Mouse (Mus musculus): ENCODE data around the gene Chst8. TPM values are rescaled to one million over a fixed set of nuclear protein-coding genes. Genes with fewer than 3 reads are reported as not detected.
A peak's percentile ranks its signal among the peaks of the same experiment; 100 is the strongest.

Chst8 gene
- polyA plus RNA-seq, 1 experiment from 2014 or later, result 1.3 TPM

DNA sequence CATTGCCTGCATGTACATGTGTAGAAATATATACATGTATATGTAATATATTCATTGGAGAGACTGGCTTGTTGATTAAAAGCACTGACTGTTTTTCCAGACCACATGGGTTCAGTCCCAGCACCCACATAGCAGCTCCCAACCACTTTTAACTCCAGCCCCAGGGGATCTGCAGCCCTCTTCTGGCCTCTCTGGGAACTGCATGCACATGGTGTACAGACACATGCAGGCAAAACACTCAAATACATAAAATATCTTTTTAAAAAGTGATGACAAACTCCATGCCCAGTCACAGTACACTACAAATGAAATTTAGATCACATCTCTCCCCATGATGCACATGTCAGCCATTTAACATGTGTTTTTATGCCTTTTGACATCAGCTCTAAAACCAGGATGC is 30.5 kb downstream of the Chst8 start:
- peak; percentile 38 for TF ChIP-seq CTCF (IDR thresholded peaks at IDR 0.05; ENCODE audit: low read depth)
- no peak for TF ChIP-seq EP300 (optimal IDR thresholded peaks at IDR 0.05)
- Histone ChIP-seq H3K4me2 (replicated peaks; ENCODE audit: low read depth) (no peak overlapping the region), H3K9me3 (ENCODE audit: control insufficient read depth, low read length) (no peaks in the 10 kb centered on the region)

GRCm38 (mm10) chr7:34781217-34781616 is 31.3 kb downstream of the Chst8 start:
- H3K27ac ChIP-seq (replicated peaks), result no peak overlapping the region
- no peak overlapping the region for H3K4me3 ChIP-seq (ENCODE audit: low read depth, low read length)
- WGBS, result 92% methylated on average over 2 of the region's 2 CpGs
- ATAC-seq (ENCODE audit: low FRiP score, low TSS enrichment) (no peak), DNase-seq (ENCODE audit: low spot score) (no peak)
- no peak overlapping the region for H3K9ac ChIP-seq (ENCODE audit: low read length)
- no peak overlapping the region for H3K4me2 ChIP-seq (replicated peaks; ENCODE audit: low read depth)
- no peaks in the 10 kb centered on the region for H3K36me3 ChIP-seq (ENCODE audit: control insufficient read depth, insufficient read depth, low read length)
- TF ChIP-seq CTCF (IDR thresholded peaks at IDR 0.05; ENCODE audit: low read depth) (peak; percentile 23; the same call in 1 of the 2 replicates), EP300 (optimal IDR thresholded peaks at IDR 0.05) (no peak)
- no peaks in the 10 kb centered on the region for H3K27me3 ChIP-seq (ENCODE audit: control insufficient read depth, insufficient read depth, low read length)
- no peaks in the 10 kb centered on the region for H3K9me3 ChIP-seq (ENCODE audit: control insufficient read depth, low read length)
- no peaks in the 10 kb centered on the region for H3K4me1 ChIP-seq (replicated peaks; ENCODE audit: control insufficient read depth, insufficient read depth)

More for the DNA sequence above, 30.5 kb downstream of the Chst8 start:
- DNase-seq (ENCODE audit: low spot score) (no peak), ATAC-seq (ENCODE audit: low FRiP score, low TSS enrichment) (no peak)
- no peak overlapping the region for H3K4me3 ChIP-seq (ENCODE audit: low read depth, low read length)
- H3K4me1 ChIP-seq (replicated peaks; ENCODE audit: control insufficient read depth, insufficient read depth), result no peaks in the 10 kb centered on the region
- H3K27me3 ChIP-seq (ENCODE audit: control insufficient read depth, insufficient read depth, low read length), result no peaks in the 10 kb centered on the region
- H3K36me3 ChIP-seq (ENCODE audit: control insufficient read depth, insufficient read depth, low read length), result no peaks in the 10 kb centered on the region
- H3K9ac ChIP-seq (ENCODE audit: low read length), result no peak overlapping the region
- H3K27ac ChIP-seq (replicated peaks), result no peak overlapping the region

- DNase-seq (ENCODE audit: low spot score) (no peak), ATAC-seq (ENCODE audit: low FRiP score, low TSS enrichment) (no peak)
- H3K9me3 ChIP-seq (ENCODE audit: control insufficient read depth, low read length), result no peaks in the 10 kb centered on the region
- H3K4me2 ChIP-seq (replicated peaks; ENCODE audit: low read depth), result no peak overlapping the region
- H3K27ac ChIP-seq (replicated peaks), result no peak overlapping the region
- no peak for TF ChIP-seq CTCF (IDR thresholded peaks at IDR 0.05; ENCODE audit: low read depth)
- no peak for TF ChIP-seq EP300 (optimal IDR thresholded peaks at IDR 0.05)
- WGBS, result 44% methylated on average over 9 of the region's 9 CpGs
- no peak overlapping the region for H3K9ac ChIP-seq (ENCODE audit: low read length)
- H3K4me1 ChIP-seq (replicated peaks; ENCODE audit: control insufficient read depth, insufficient read depth), result no peaks in the 10 kb centered on the region
- H3K4me3 ChIP-seq (ENCODE audit: low read depth, low read length), result no peak overlapping the region
- no peaks in the 10 kb centered on the region for H3K27me3 ChIP-seq (ENCODE audit: control insufficient read depth, insufficient read depth, low read length)
- no peaks in the 10 kb centered on the region for H3K36me3 ChIP-seq (ENCODE audit: control insufficient read depth, insufficient read depth, low read length)
Observed at GRCm38 (mm10) chr7:34778426-34778825, 34.1 kb downstream of the Chst8 start.

- Histone ChIP-seq H3K27ac (replicated peaks) (no peak overlapping the region), H3K36me3 (ENCODE audit: control insufficient read depth, insufficient read depth, low read length) (no peaks in the 10 kb centered on the region), H3K9ac (ENCODE audit: low read length) (no peak overlapping the region), H3K4me2 (replicated peaks; ENCODE audit: low read depth) (no peak overlapping the region), H3K9me3 (ENCODE audit: control insufficient read depth, low read length) (no peaks in the 10 kb centered on the region), H3K4me1 (replicated peaks; ENCODE audit: control insufficient read depth, insufficient read depth) (no peaks in the 10 kb centered on the region), H3K4me3 (ENCODE audit: low read depth, low read length) (no peak overlapping the region), H3K27me3 (ENCODE audit: control insufficient read depth, insufficient read depth, low read length) (no peaks in the 10 kb centered on the region)
- DNase-seq (ENCODE audit: low spot score), result no peak
- 89% methylated on average over 12 of the region's 12 CpGs for WGBS
- no peak for TF ChIP-seq EP300 (optimal IDR thresholded peaks at IDR 0.05)
- no peak for TF ChIP-seq CTCF (IDR thresholded peaks at IDR 0.05; ENCODE audit: low read depth)
- ATAC-seq (ENCODE audit: low FRiP score, low TSS enrichment), result no peak
Observed at GRCm38 (mm10) chr7:34775659-34776058, 36.9 kb downstream of the Chst8 start.

DNA sequence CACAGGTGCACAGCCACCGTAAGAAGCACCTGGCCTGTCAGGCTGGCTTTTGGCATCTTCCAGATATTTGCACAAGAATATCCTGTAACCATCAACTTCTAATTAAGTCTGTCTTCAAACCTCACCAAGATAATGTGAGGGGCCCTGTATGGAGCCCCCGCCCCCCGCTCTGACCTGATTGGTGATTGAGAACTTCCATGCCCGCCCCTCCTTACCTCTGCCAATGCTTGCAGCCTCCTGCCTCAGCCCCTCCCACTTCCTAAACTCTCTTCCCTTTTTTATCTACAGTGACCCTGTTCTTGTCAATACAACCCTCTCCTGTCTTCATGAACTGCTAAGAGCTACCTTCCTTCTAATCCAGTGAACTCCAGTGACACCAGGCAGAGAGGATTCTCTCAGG is 37.6 kb downstream of the Chst8 start:
- TF ChIP-seq CTCF (IDR thresholded peaks at IDR 0.05; ENCODE audit: low read depth) (no peak), EP300 (optimal IDR thresholded peaks at IDR 0.05) (no peak)
- Histone ChIP-seq H3K9me3 (ENCODE audit: control insufficient read depth, low read length) (no peaks in the 10 kb centered on the region), H3K36me3 (ENCODE audit: control insufficient read depth, insufficient read depth, low read length) (no peaks in the 10 kb centered on the region), H3K27me3 (ENCODE audit: control insufficient read depth, insufficient read depth, low read length) (no peaks in the 10 kb centered on the region), H3K4me3 (ENCODE audit: low read depth, low read length) (no peak overlapping the region), H3K9ac (ENCODE audit: low read length) (no peak overlapping the region), H3K4me1 (replicated peaks; ENCODE audit: control insufficient read depth, insufficient read depth) (no peaks in the 10 kb centered on the region), H3K4me2 (replicated peaks; ENCODE audit: low read depth) (no peak overlapping the region), H3K27ac (replicated peaks) (no peak overlapping the region)
- 69% methylated on average over 4 of the region's 4 CpGs for WGBS
- ATAC-seq (ENCODE audit: low FRiP score, low TSS enrichment), result no peak
- DNase-seq (ENCODE audit: low spot score), result no peak

GRCm38 (mm10) chr7:34774020-34774419 is 38.5 kb downstream of the Chst8 start:
- Histone ChIP-seq H3K4me3 (ENCODE audit: low read depth, low read length) (no peak overlapping the region), H3K9me3 (ENCODE audit: control insufficient read depth, low read length) (no peaks in the 10 kb centered on the region), H3K9ac (ENCODE audit: low read length) (no peak overlapping the region), H3K27me3 (ENCODE audit: control insufficient read depth, insufficient read depth, low read length) (no peaks in the 10 kb centered on the region), H3K4me2 (replicated peaks; ENCODE audit: low read depth) (no peak overlapping the region), H3K36me3 (ENCODE audit: control insufficient read depth, insufficient read depth, low read length) (no peaks in the 10 kb centered on the region), H3K4me1 (replicated peaks; ENCODE audit: control insufficient read depth, insufficient read depth) (no peaks in the 10 kb centered on the region), H3K27ac (replicated peaks) (no peak overlapping the region)
- ATAC-seq (ENCODE audit: low FRiP score, low TSS enrichment) (no peak), DNase-seq (ENCODE audit: low spot score) (no peak)
- TF ChIP-seq CTCF (IDR thresholded peaks at IDR 0.05; ENCODE audit: low read depth) (no peak), EP300 (optimal IDR thresholded peaks at IDR 0.05) (no peak)
- 34% methylated on average over 13 of the region's 13 CpGs for WGBS

All from stomach, postnatal 0 days (tissue).